Mouse (Mus musculus): ENCODE results near the gene Syt15. TPM values are rescaled to one million over a fixed set of nuclear protein-coding genes. Genes with fewer than 3 reads are reported as not detected.

Gene Syt15
- 0.86 and 1.2 TPM in 2 replicates for polyA plus RNA-seq (2012; rRNA removed)

GRCm38 (mm10) chr14:34219295-34219694, at the start of gene Syt15:
Syt15 (plus strand) TSS chr14:34219595.
- DNase-seq (ENCODE audit: low read depth): no peak
- TF ChIP-seq POLR2A (IDR thresholded peaks at IDR 0.05; ENCODE audit: borderline replicate concordance, extremely low read depth, insufficient read depth, insufficient read length, poor library complexity, severe bottlenecking) (no peak), CTCF (IDR thresholded peaks at IDR 0.05; ENCODE audit: borderline replicate concordance, extremely low read depth, insufficient read depth, insufficient read length) (no peak)

GRCm38 (mm10) chr14:34171107-34171506, 48.3 kb upstream of the Syt15 start:
- no peak for TF ChIP-seq POLR2A (IDR thresholded peaks at IDR 0.05; ENCODE audit: borderline replicate concordance, extremely low read depth, insufficient read depth, insufficient read length, poor library complexity, severe bottlenecking)
- TF ChIP-seq CTCF (IDR thresholded peaks at IDR 0.05; ENCODE audit: borderline replicate concordance, extremely low read depth, insufficient read depth, insufficient read length): no peak
- no peak for DNase-seq (ENCODE audit: low read depth)

- no peak for DNase-seq (ENCODE audit: low read depth)
- TF ChIP-seq CTCF (IDR thresholded peaks at IDR 0.05; ENCODE audit: borderline replicate concordance, extremely low read depth, insufficient read depth, insufficient read length) (no peak), POLR2A (IDR thresholded peaks at IDR 0.05; ENCODE audit: borderline replicate concordance, extremely low read depth, insufficient read depth, insufficient read length, poor library complexity, severe bottlenecking) (no peak)
These were observed 40.0 kb upstream of the Syt15 start for GRCm38 (mm10) chr14:34179351-34179750.

- no peak for DNase-seq (ENCODE audit: low read depth)
- TF ChIP-seq CTCF (IDR thresholded peaks at IDR 0.05; ENCODE audit: borderline replicate concordance, extremely low read depth, insufficient read depth, insufficient read length): no peak
- no peak for TF ChIP-seq POLR2A (IDR thresholded peaks at IDR 0.05; ENCODE audit: borderline replicate concordance, extremely low read depth, insufficient read depth, insufficient read length, poor library complexity, severe bottlenecking)
These were observed 36.3 kb upstream of the Syt15 start for GRCm38 (mm10) chr14:34183101-34183500.

- DNase-seq (ENCODE audit: low read depth): no peak
These were observed 30.8 kb upstream of the Syt15 start for GRCm38 (mm10) chr14:34188629-34189028.

GRCm38 (mm10) chr14:34190361-34190760, 29.0 kb upstream of the Syt15 start:
- TF ChIP-seq POLR2A (IDR thresholded peaks at IDR 0.05; ENCODE audit: borderline replicate concordance, extremely low read depth, insufficient read depth, insufficient read length, poor library complexity, severe bottlenecking) (no peak), CTCF (IDR thresholded peaks at IDR 0.05; ENCODE audit: borderline replicate concordance, extremely low read depth, insufficient read depth, insufficient read length) (no peak)
- DNase-seq (ENCODE audit: low read depth): no peak

More at GRCm38 (mm10) chr14:34188629-34189028, 30.8 kb upstream of the Syt15 start:
- peak; percentile 44; the same call in 1 of the 2 replicates for TF ChIP-seq CTCF (IDR thresholded peaks at IDR 0.05; ENCODE audit: borderline replicate concordance, extremely low read depth, insufficient read depth, insufficient read length)
- TF ChIP-seq POLR2A (IDR thresholded peaks at IDR 0.05; ENCODE audit: borderline replicate concordance, extremely low read depth, insufficient read depth, insufficient read length, poor library complexity, severe bottlenecking): no peak

GRCm38 (mm10) chr14:34193879-34194278, 25.5 kb upstream of the Syt15 start:
- DNase-seq (ENCODE audit: low read depth): no peak
- TF ChIP-seq CTCF (IDR thresholded peaks at IDR 0.05; ENCODE audit: borderline replicate concordance, extremely low read depth, insufficient read depth, insufficient read length): no peak
- TF ChIP-seq POLR2A (IDR thresholded peaks at IDR 0.05; ENCODE audit: borderline replicate concordance, extremely low read depth, insufficient read depth, insufficient read length, poor library complexity, severe bottlenecking): no peak

GRCm38 (mm10) chr14:34195466-34195865, 23.9 kb upstream of the Syt15 start:
- TF ChIP-seq CTCF (IDR thresholded peaks at IDR 0.05; ENCODE audit: borderline replicate concordance, extremely low read depth, insufficient read depth, insufficient read length): no peak
- no peak for TF ChIP-seq POLR2A (IDR thresholded peaks at IDR 0.05; ENCODE audit: borderline replicate concordance, extremely low read depth, insufficient read depth, insufficient read length, poor library complexity, severe bottlenecking)
- no peak for DNase-seq (ENCODE audit: low read depth)

- DNase-seq (ENCODE audit: low read depth): peak; percentile 10
These were observed 22.7 kb upstream of the Syt15 start for GRCm38 (mm10) chr14:34196706-34197105.

GRCm38 (mm10) chr14:34200738-34201230, 18.6 kb upstream of the Syt15 start:
- peak; percentile 73 for DNase-seq (ENCODE audit: low read depth)

More at GRCm38 (mm10) chr14:34196706-34197105, 22.7 kb upstream of the Syt15 start:
- no peak for TF ChIP-seq CTCF (IDR thresholded peaks at IDR 0.05; ENCODE audit: borderline replicate concordance, extremely low read depth, insufficient read depth, insufficient read length)

GRCm38 (mm10) chr14:34201231-34202035, 18.0 kb upstream of the Syt15 start, which contains the start of gene Gprin2:
Gprin2 (minus strand) TSS chr14:34201653.
- TF ChIP-seq POLR2A (IDR thresholded peaks at IDR 0.05; ENCODE audit: borderline replicate concordance, extremely low read depth, insufficient read depth, insufficient read length, poor library complexity, severe bottlenecking) (no peak), CTCF (IDR thresholded peaks at IDR 0.05; ENCODE audit: borderline replicate concordance, extremely low read depth, insufficient read depth, insufficient read length) (peak; percentile 10; the same call in 1 of the 2 replicates)
- peak; percentile 62 for DNase-seq (ENCODE audit: low read depth)

More at GRCm38 (mm10) chr14:34200738-34201230, 18.6 kb upstream of the Syt15 start:
- TF ChIP-seq CTCF (IDR thresholded peaks at IDR 0.05; ENCODE audit: borderline replicate concordance, extremely low read depth, insufficient read depth, insufficient read length) (no peak), POLR2A (IDR thresholded peaks at IDR 0.05; ENCODE audit: borderline replicate concordance, extremely low read depth, insufficient read depth, insufficient read length, poor library complexity, severe bottlenecking) (no peak; the same call in 1 of the 2 replicates)

Data from brain, embryonic 14.5 days (tissue).